Mouse (Mus musculus) CH12.LX (cell line): Measurements from ENCODE around the gene Nxnl2. TPM values are rescaled to one million over a fixed set of nuclear protein-coding genes. Genes with fewer than 3 reads are reported as not detected.

Experiments
- DNase-seq: peaks from one replicate; pipeline ENCODE4 v3.0.0-alpha.2; 2013; ENCODE audit errors: extremely low read depth
- H3K27ac ChIP-seq: 2 replicates; pipeline ENCODE4 v1.5.1; 2012; ENCODE audit warnings: low read depth, mild to moderate bottlenecking, control low read depth, moderate library complexity; ENCODE audit not compliant: insufficient read depth
- H3K27me3 ChIP-seq: replicated peaks from 2 replicates; pipeline ENCODE3; 2012; ENCODE audit warnings: inconsistent platforms
- H3K36me3 ChIP-seq, 2 experiments: replicated peaks in 1 of 2; 2 replicates each; pipeline versions ENCODE3 to v1.6.1; 2012; ENCODE audit warnings: inconsistent platforms in 1 of 2, low read length in 1 of 2, mild to moderate bottlenecking in 1 of 2, mixed read lengths in 1 of 2, moderate library complexity in 1 of 2; ENCODE audit not compliant: control insufficient read depth in 1 of 2, insufficient read depth in 1 of 2
- H3K4me1 ChIP-seq, 2 experiments: 2 replicates each; pipeline ENCODE4 v1.6.1; 2012; ENCODE audit warnings: inconsistent platforms in 1 of 2, moderate library complexity in 1 of 2; ENCODE audit not compliant: insufficient read depth in 2 of 2, control insufficient read depth in 1 of 2
- H3K4me2 ChIP-seq: 2 replicates; pipeline ENCODE4 v1.6.1; 2012; ENCODE audit warnings: low read depth, mild to moderate bottlenecking, control low read depth; ENCODE audit not compliant: poor library complexity, insufficient read depth, severe bottlenecking
- H3K4me3 ChIP-seq, 3 experiments: fragments of 150-350 bp in 1 of 3; sonication (generic) in 1 of 3; replicated peaks in 1 of 3; 2 replicates each; pipeline versions ENCODE3 to v1.5.1; 2011 to 2012; ENCODE audit warnings: low read depth in 2 of 3, low read length in 2 of 3, mild to moderate bottlenecking in 2 of 3, moderate library complexity in 2 of 3, control low read depth in 1 of 3, improper control_type of control experiment in 1 of 3, inconsistent platforms in 1 of 3, mixed read lengths in 1 of 3; ENCODE audit not compliant: poor library complexity in 1 of 3
- H3K79me2 ChIP-seq: replicated peaks from 2 replicates; pipeline ENCODE4 v1.6.1; 2012; ENCODE audit warnings: mild to moderate bottlenecking, moderate library complexity; ENCODE audit not compliant: control insufficient read depth, poor library complexity, insufficient read depth, severe bottlenecking; ENCODE audit errors: extremely low read depth
- H3K9ac ChIP-seq: 2 replicates; pipeline ENCODE4 v1.6.1; 2012; ENCODE audit warnings: low read depth, mild to moderate bottlenecking, control low read depth, moderate library complexity; ENCODE audit not compliant: insufficient read depth
- H3K9me3 ChIP-seq: replicated peaks from 2 replicates; pipeline ENCODE3; 2012; ENCODE audit warnings: low read length, inconsistent platforms, mixed read lengths
- CTCF ChIP-seq, 2 experiments: IDR thresholded peaks in 1 of 2; conservative IDR thresholded peaks in 1 of 2; 2 replicates each; pipeline ENCODE4 v1.5.1; 2011 to 2012; ENCODE audit warnings: low read depth in 2 of 2, low read length in 2 of 2, improper control_type of control experiment in 1 of 2, inconsistent platforms in 1 of 2, mild to moderate bottlenecking in 1 of 2, moderate library complexity in 1 of 2
- E2F4 ChIP-seq: IDR thresholded peaks from 2 replicates; pipeline ENCODE4 v1.6.1; 2011; ENCODE audit warnings: low read depth, low read length, improper control_type of control experiment; ENCODE audit not compliant: insufficient replicate concordance
- ELF1 ChIP-seq: IDR thresholded peaks from 2 replicates; pipeline ENCODE4 v1.6.1; 2014; ENCODE audit warnings: low read depth, mild to moderate bottlenecking, inconsistent platforms, low read length, improper control_type of control experiment
- EP300 ChIP-seq: IDR thresholded peaks from 2 replicates; pipeline ENCODE4 v1.6.1; 2011; ENCODE audit warnings: low read length, improper control_type of control experiment
- GABPA ChIP-seq: IDR thresholded peaks from 2 replicates; pipeline ENCODE4 v1.6.1; 2012; ENCODE audit warnings: low read depth, low read length, improper control_type of control experiment, inconsistent platforms; ENCODE audit not compliant: insufficient replicate concordance
- HCFC1 ChIP-seq: IDR thresholded peaks from 2 replicates; pipeline ENCODE4 v1.6.1; 2012; ENCODE audit warnings: low read depth, mild to moderate bottlenecking, inconsistent platforms, low read length, improper control_type of control experiment
- JUN ChIP-seq: IDR thresholded peaks from 2 replicates; pipeline ENCODE4 v1.6.1; 2011; ENCODE audit warnings: low read depth, mild to moderate bottlenecking, low read length, improper control_type of control experiment, moderate library complexity; ENCODE audit not compliant: insufficient read depth
- MAFK ChIP-seq: IDR thresholded peaks from 2 replicates; pipeline ENCODE4 v1.6.1; 2011; ENCODE audit warnings: low read length, improper control_type of control experiment; ENCODE audit not compliant: insufficient replicate concordance
- MAX ChIP-seq: IDR thresholded peaks from 2 replicates; pipeline ENCODE4 v1.6.1; 2011; ENCODE audit warnings: low read length, improper control_type of control experiment
- MEF2A ChIP-seq: IDR thresholded peaks from 2 replicates; pipeline ENCODE4 v1.6.1; 2014; ENCODE audit warnings: low read depth, mild to moderate bottlenecking, inconsistent platforms, low read length, improper control_type of control experiment, borderline replicate concordance
- MXI1 ChIP-seq: IDR thresholded peaks from 2 replicates; pipeline ENCODE4 v1.6.1; 2011; ENCODE audit warnings: mild to moderate bottlenecking, low read depth, low read length, improper control_type of control experiment
- PAX5 ChIP-seq: IDR thresholded peaks from 2 replicates; pipeline ENCODE4 v1.6.1; 2012; ENCODE audit warnings: low read length, inconsistent platforms, mixed read lengths
- POLR2A ChIP-seq: IDR thresholded peaks from 2 replicates; pipeline ENCODE4 v1.6.1; 2011; ENCODE audit warnings: low read depth, mild to moderate bottlenecking, improper control_type of control experiment, low read length
- POLR2AphosphoS2 ChIP-seq: IDR thresholded peaks from 2 replicates; pipeline ENCODE4 v1.6.1; 2011; ENCODE audit warnings: low read depth, low read length, improper control_type of control experiment
- RCOR1 ChIP-seq: conservative IDR thresholded peaks from 2 replicates; pipeline ENCODE4 v1.6.1; 2012; ENCODE audit warnings: low read depth, mild to moderate bottlenecking, inconsistent platforms, low read length, improper control_type of control experiment
- SIN3A ChIP-seq: IDR thresholded peaks from 2 replicates; pipeline ENCODE4 v1.6.1; 2012; ENCODE audit warnings: low read length, improper control_type of control experiment, inconsistent platforms
- TCF12 ChIP-seq: IDR thresholded peaks from 2 replicates; pipeline ENCODE4 v1.6.1; 2014; ENCODE audit warnings: low read depth, mild to moderate bottlenecking, inconsistent platforms, low read length, improper control_type of control experiment
- UBTF ChIP-seq: IDR thresholded peaks from 2 replicates; pipeline ENCODE4 v1.6.1; 2012; ENCODE audit warnings: low read depth, mild to moderate bottlenecking, inconsistent platforms, low read length, improper control_type of control experiment, moderate library complexity
- ZMIZ1 ChIP-seq: IDR thresholded peaks from 2 replicates; pipeline ENCODE4 v1.6.1; 2012; ENCODE audit warnings: low read depth, mild to moderate bottlenecking, inconsistent platforms, low read length, improper control_type of control experiment
- dilution Hi-C: fragments of 300-500 bp; cut with MboI; formaldehyde crosslinking; loops from 2 replicates; pipeline ENCODE4 v1.14.3; 2020; ENCODE audit warnings: low sequenced_read_pairs; ENCODE audit not compliant: extremely low pct_unique_long_range_greater_than_20kb, extremely low pct_ligation_motif_present
- in situ Hi-C: fragments of 300-500 bp; cut with MboI; formaldehyde crosslinking; loops from 3 replicates; pipeline ENCODE4 v1.14.3; 2019; ENCODE audit warnings: low sequenced_read_pairs, low pct_ligation_motif_present, low pct_unique_long_range_greater_than_20kb, mixed read lengths
- polyA plus RNA-seq: library from polyadenylated mRNA; unstranded; fragments of >175 nt; gene quantifications from 2 replicates; pipeline ENCODE4 v1.2.1, GENCODE M21; 2012; ENCODE audit warnings: low read depth; ENCODE audit not compliant: insufficient read length
- total RNA-seq, 2 experiments: library from RNA; depleted of rRNA; stranded (reverse); fragments of 300-350 nt in 1 of 2; fragments of >200 nt in 1 of 2; gene quantifications; 2 replicates each; pipeline ENCODE4 v1.2.3; 2012 to 2014

The Nxnl2 gene
- total and polyA plus RNA-seq, 3 experiments = 0.21 TPM; not detected in 2

DNA sequence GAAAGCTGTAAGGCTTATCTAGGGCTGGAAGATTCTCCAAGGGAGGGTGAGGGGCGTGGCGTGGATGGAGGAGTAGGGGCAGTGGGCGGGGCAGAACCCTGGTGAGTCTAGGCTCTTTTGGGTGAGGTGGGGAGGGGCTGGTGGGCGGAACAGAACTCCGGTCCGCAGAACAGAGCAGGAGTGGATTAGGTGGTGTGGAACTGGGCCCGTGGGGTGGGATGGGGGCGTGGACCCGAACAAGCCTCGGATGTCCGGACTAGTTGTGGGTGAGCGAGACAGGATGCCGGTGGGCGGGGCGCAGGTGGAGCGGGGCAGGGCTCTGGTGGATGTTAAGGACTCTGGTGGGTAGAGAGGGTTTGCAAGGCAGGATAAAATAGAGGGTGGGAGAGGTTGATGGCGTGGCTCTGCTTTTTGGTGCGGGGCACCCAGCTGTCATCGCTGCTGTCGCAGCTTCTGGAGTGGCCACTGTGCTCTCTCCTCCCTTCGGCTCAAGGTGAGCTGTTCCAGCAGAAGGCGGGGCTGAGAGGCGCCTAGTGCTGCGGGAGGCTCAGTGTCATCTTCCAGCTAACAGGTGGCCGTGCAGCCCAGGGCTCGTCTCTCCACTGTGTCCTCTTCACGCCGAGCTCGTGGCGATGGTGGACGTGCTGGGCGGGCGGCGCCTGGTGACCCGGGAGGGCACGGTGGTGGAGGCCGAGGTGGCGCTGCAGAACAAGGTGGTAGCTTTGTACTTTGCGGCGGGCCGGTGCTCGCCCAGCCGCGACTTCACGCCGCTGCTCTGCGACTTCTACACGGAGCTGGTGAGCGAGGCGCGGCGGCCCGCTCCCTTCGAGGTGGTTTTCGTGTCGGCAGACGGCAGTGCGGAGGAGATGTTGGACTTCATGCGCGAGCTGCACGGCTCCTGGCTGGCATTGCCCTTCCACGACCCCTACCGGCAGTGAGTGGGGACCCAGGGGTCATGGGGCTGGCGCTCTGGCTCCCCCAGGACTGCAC is at the start of gene Nxnl2 (continued):
- TF ChIP-seq MEF2A = no peak

DNA sequence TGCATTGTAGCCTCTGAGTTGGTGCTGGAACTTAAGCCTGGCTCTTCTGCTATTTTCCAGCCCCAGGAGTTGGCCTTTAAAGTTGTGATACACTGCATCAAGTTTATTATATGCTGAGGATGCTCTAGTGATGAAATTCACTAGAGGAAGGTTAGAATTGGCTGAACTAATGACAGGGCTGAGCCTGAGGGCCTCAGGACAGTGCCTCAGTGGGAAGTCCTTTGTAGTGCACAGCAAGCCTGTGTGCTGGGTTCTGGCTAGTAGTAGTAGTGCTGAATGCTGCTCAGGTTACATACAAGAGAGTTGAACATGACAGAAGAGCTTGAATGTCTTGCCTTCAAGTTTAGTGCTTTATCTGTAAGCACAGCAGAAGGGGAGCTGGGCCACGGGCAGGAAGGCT is 48.9 kb upstream of the Nxnl2 start:
- peaks cover 17 to 63% of the 10 kb centered on the region in 2 experiments for H3K36me3 ChIP-seq
- H3K27ac ChIP-seq = no peak overlapping the region
- TF ChIP-seq MEF2A = no peak
- TF ChIP-seq GABPA = no peak
- TF ChIP-seq MAFK = no peak
- dilution Hi-C loops = no loop called here
- in situ Hi-C loops = no loop called here
- DNase-seq = no peak
- peaks cover 0 to 67% of the 10 kb centered on the region in 2 experiments; a peak in 1 of 4 replicates for H3K4me1 ChIP-seq
- no peaks in the 10 kb centered on the region for H3K27me3 ChIP-seq
- peaks cover 52% of the 10 kb centered on the region for H3K79me2 ChIP-seq
- no peak overlapping the region for H3K9ac ChIP-seq
- H3K4me2 ChIP-seq = no peak overlapping the region
- H3K9me3 ChIP-seq = no peaks in the 10 kb centered on the region
- no peak overlapping the region for H3K4me3 ChIP-seq

DNA sequence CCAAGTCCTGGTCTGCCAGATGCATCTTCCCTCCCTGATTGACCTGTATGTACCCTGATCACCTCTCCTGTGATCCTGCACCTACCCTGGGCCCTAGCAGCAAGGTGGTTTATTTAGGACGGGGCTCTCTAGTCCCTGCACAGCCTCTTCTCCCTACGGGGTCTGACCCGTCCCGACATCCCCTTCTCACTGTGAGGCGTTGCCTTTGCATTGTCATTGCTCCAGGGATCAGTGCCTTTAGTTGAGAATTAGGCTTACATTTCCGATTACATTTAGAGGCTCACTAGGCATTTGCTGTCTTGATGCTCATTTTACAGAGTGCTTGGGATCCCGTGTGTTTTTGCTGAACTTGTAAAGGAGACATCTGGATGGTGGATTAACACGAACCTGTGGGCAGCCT is 48.1 kb upstream of the Nxnl2 start:
- H3K27ac ChIP-seq = no peak overlapping the region

More for the DNA sequence above, 48.1 kb upstream of the Nxnl2 start:
- TF ChIP-seq CTCF (conservative IDR thresholded peaks at IDR 0.05 in 1 of 2, IDR thresholded peaks at IDR 0.05 in 1 of 2; ENCODE audit: low read depth in 2 of 2, low read length in 2 of 2) = no peak
- no peak for TF ChIP-seq RCOR1
- TF ChIP-seq MAX = no peak
- TF ChIP-seq SIN3A = no peak
- no peak for TF ChIP-seq POLR2A
- no peak for TF ChIP-seq MXI1
- TF ChIP-seq ZMIZ1 = no peak
- no peak for TF ChIP-seq POLR2AphosphoS2
- no peak for TF ChIP-seq MAFK
- no peak for TF ChIP-seq ELF1
- TF ChIP-seq E2F4 = no peak
- TF ChIP-seq EP300 = no peak
- no peak for TF ChIP-seq HCFC1
- TF ChIP-seq JUN = no peak
- TF ChIP-seq UBTF = no peak
- TF ChIP-seq PAX5 = no peak
- TF ChIP-seq TCF12 = no peak
- DNase-seq = no peak
- no peak overlapping the region for H3K4me3 ChIP-seq
- peaks cover 0 to 68% of the 10 kb centered on the region in 2 experiments; a peak in 2 of 4 replicates for H3K4me1 ChIP-seq
- peaks cover 17 to 65% of the 10 kb centered on the region in 2 experiments for H3K36me3 ChIP-seq
- no peaks in the 10 kb centered on the region for H3K27me3 ChIP-seq
- no peak overlapping the region for H3K9ac ChIP-seq
- H3K4me2 ChIP-seq = no peak overlapping the region
- no peaks in the 10 kb centered on the region for H3K9me3 ChIP-seq
- H3K79me2 ChIP-seq = peaks cover 44% of the 10 kb centered on the region
- in situ Hi-C loops = no loop called here
- dilution Hi-C loops = no loop called here
